Mouse (Mus musculus): Measurements from ENCODE around the gene Tmem63c. TPM values are rescaled to one million over a fixed set of nuclear protein-coding genes. Genes with fewer than 3 reads are reported as not detected.

The Tmem63c gene
- polyA plus RNA-seq, 1 experiment from 2014 or later: 0.25 TPM

DNA sequence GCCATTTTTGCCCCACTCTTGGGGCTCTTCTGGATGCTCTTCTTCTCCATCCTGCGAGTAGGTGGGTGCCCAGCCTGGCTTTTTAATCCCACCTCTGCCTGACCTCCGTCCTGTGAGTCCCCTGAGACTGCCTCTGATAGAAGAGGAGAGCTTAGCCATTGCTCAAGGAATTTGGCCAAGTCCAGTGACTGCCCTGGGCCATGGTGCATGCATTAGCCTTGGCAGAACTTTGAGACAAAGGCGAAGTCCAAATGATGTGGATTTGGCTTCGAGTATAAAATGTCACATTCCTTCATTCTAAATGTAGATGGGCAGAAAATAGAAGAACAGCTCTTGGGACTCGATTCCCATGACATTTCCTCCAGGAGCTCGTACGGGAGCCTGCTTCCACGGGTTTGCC is 61.7 kb downstream of the Tmem63c start:
- WGBS: 79% methylated on average over 8 of the region's 8 CpGs
- DNase-seq (ENCODE audit: low spot score): no peak
- Histone ChIP-seq H3K4me3 (no peak overlapping the region), H3K9me3 (no peaks in the 10 kb centered on the region), H3K4me1 (no peaks in the 10 kb centered on the region), H3K27ac (replicated peaks) (no peak overlapping the region), H3K36me3 (replicated peaks) (no peaks in the 10 kb centered on the region), H3K27me3 (replicated peaks; ENCODE audit: low read depth, poor library complexity, severe bottlenecking) (no peaks in the 10 kb centered on the region)

- Histone ChIP-seq H3K9me3 (no peaks in the 10 kb centered on the region), H3K27ac (replicated peaks) (no peak overlapping the region), H3K4me1 (no peaks in the 10 kb centered on the region), H3K4me3 (no peak overlapping the region), H3K36me3 (replicated peaks) (no peaks in the 10 kb centered on the region), H3K27me3 (replicated peaks; ENCODE audit: low read depth, poor library complexity, severe bottlenecking) (no peaks in the 10 kb centered on the region)
- 64% methylated on average over 7 of the region's 7 CpGs for WGBS
- DNase-seq (ENCODE audit: low spot score): no peak
Observed at GRCm38 (mm10) chr12:87087236-87087635, 66.1 kb downstream of the Tmem63c start.

DNA sequence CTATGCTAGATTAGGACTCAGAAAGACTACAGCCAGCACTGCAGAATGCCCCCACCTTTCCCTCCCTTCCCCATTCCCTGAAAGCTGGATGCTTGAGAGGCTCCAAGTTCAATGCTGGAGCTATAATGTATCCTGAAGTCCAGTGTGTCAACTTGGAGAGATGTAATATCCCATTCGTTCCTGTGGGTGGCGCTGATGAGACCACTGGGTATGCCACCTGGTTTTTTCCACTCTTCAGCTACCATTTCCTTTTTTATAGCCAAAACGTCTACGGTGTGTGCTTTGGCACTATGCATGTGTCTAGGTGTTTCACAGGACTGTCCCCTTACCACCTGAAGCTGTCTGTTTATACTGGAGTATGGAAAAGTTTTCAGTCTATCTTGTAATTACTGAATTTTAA is 67.2 kb downstream of the Tmem63c start:
- WGBS: 39% methylated on average over 4 of the region's 4 CpGs
- no peak overlapping the region for H3K27ac ChIP-seq (replicated peaks)
- no peaks in the 10 kb centered on the region for H3K4me1 ChIP-seq
- H3K4me3 ChIP-seq: no peak overlapping the region
- no peaks in the 10 kb centered on the region for H3K27me3 ChIP-seq (replicated peaks; ENCODE audit: low read depth, poor library complexity, severe bottlenecking)
- no peak for DNase-seq (ENCODE audit: low spot score)
- no peaks in the 10 kb centered on the region for H3K9me3 ChIP-seq
- H3K36me3 ChIP-seq (replicated peaks): no peaks in the 10 kb centered on the region

- WGBS: 64% methylated on average over 4 of the region's 4 CpGs
- Histone ChIP-seq H3K4me1 (no peaks in the 10 kb centered on the region), H3K4me3 (no peak overlapping the region), H3K27ac (replicated peaks) (no peak overlapping the region), H3K9me3 (no peaks in the 10 kb centered on the region), H3K27me3 (replicated peaks; ENCODE audit: low read depth, poor library complexity, severe bottlenecking) (no peaks in the 10 kb centered on the region), H3K36me3 (replicated peaks) (no peaks in the 10 kb centered on the region)
- no peak for DNase-seq (ENCODE audit: low spot score)
Observed at GRCm38 (mm10) chr12:87089255-87089654, 68.1 kb downstream of the Tmem63c start.

GRCm38 (mm10) chr12:87089701-87090100 is 68.6 kb downstream of the Tmem63c start:
- WGBS: 77% methylated on average over 2 of the region's 2 CpGs
- H3K36me3 ChIP-seq (replicated peaks): no peaks in the 10 kb centered on the region
- H3K4me3 ChIP-seq: no peak overlapping the region
- H3K27ac ChIP-seq (replicated peaks): no peak overlapping the region
- no peaks in the 10 kb centered on the region for H3K27me3 ChIP-seq (replicated peaks; ENCODE audit: low read depth, poor library complexity, severe bottlenecking)
- no peaks in the 10 kb centered on the region for H3K9me3 ChIP-seq
- DNase-seq (ENCODE audit: low spot score): no peak
- H3K4me1 ChIP-seq: no peaks in the 10 kb centered on the region

DNA sequence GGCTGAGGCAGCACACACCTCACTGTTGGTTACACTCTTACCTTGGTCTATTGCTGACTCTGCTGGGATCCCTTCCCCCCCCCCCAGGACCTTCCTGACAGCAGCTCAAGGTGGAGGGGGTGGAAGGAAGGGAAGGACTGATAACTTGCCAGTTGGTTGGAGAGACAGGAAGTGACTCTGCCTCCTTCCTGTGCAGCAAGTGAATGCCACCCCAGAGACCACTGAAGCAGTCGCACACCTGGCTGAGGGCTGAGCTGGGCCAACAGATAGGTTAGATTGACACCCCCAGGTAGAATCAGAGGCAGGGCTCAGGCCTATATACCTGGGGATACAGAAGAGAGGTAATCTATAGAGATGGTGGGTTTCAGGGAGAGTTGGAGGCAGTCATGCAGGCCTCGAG is 70.8 kb downstream of the Tmem63c start:
- H3K27ac ChIP-seq (replicated peaks): no peak overlapping the region
- no peak for DNase-seq (ENCODE audit: low spot score)
- no peaks in the 10 kb centered on the region for H3K27me3 ChIP-seq (replicated peaks; ENCODE audit: low read depth, poor library complexity, severe bottlenecking)
- 89% methylated on average over 2 of the region's 2 CpGs for WGBS
- no peaks in the 10 kb centered on the region for H3K9me3 ChIP-seq
- H3K4me1 ChIP-seq: no peaks in the 10 kb centered on the region
- no peaks in the 10 kb centered on the region for H3K36me3 ChIP-seq (replicated peaks)
- H3K4me3 ChIP-seq: no peak overlapping the region

DNA sequence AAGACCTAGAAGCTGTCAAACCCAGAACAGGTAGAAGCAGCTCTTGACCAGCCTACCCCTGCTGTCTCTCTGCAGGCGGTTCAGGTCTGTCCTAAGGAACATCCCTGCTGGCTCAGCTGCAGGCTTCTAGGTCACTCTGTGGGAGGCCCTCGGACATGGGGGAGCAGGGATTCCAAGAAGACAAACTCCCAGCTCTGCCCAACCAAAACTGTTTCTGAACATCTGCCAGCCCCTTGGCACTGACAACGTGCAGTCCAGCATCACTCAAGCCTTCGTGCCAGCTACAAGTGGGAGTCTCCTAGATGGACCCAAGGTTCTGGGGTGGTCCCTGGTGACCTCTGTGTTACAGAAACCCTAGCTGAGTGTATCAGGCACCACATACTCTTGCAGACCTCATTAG is 72.1 kb downstream of the Tmem63c start:
- DNase-seq (ENCODE audit: low spot score): no peak
- 71% methylated on average over 4 of the region's 4 CpGs for WGBS
- no peak overlapping the region for H3K27ac ChIP-seq (replicated peaks)
- no peak overlapping the region for H3K4me3 ChIP-seq
- 0 out of 2 replicates have a peak, but pooled peaks cover 5% of the 10 kb centered on the region for H3K27me3 ChIP-seq (replicated peaks; ENCODE audit: low read depth, poor library complexity, severe bottlenecking)
- no peaks in the 10 kb centered on the region for H3K9me3 ChIP-seq
- H3K4me1 ChIP-seq: no peaks in the 10 kb centered on the region
- no peaks in the 10 kb centered on the region for H3K36me3 ChIP-seq (replicated peaks)

DNA sequence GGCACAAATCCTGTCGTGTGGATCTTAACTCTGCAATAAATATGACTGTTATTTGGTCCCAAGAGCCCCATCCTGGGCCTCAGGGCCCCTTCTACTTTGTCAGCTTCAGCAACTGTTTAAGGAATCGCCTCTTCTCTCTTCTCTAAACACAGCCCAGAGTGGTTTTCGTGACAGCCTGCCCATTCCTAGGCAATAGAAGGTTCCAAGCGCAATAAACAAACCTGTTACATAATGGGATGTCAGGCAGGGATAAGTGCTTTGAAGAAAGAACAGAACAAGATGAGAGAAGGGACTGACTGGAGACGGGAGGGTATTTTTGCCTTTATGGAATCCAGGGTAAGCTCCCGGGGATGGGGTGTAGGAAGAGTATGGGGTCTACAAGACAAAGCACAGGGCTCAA is 72.5 kb downstream of the Tmem63c start:
- H3K27me3 ChIP-seq (replicated peaks; ENCODE audit: low read depth, poor library complexity, severe bottlenecking): 0 out of 2 replicates have a peak, but pooled peaks cover 9% of the 10 kb centered on the region
- 81% methylated on average over 6 of the region's 6 CpGs for WGBS
- H3K4me3 ChIP-seq: no peak overlapping the region
- H3K36me3 ChIP-seq (replicated peaks): no peaks in the 10 kb centered on the region
- no peak for DNase-seq (ENCODE audit: low spot score)
- H3K4me1 ChIP-seq: no peaks in the 10 kb centered on the region
- H3K9me3 ChIP-seq: no peaks in the 10 kb centered on the region
- H3K27ac ChIP-seq (replicated peaks): no peak overlapping the region

- Histone ChIP-seq H3K9me3 (no peaks in the 10 kb centered on the region), H3K4me3 (no peak overlapping the region), H3K27me3 (replicated peaks; ENCODE audit: low read depth, poor library complexity, severe bottlenecking) (peaks cover 61% of the 10 kb centered on the region), H3K4me1 (peaks cover 12% of the 10 kb centered on the region), H3K36me3 (replicated peaks) (no peaks in the 10 kb centered on the region), H3K27ac (replicated peaks) (no peak overlapping the region)
- DNase-seq (ENCODE audit: low spot score): no peak
- 88% methylated on average over 4 of the region's 4 CpGs for whole genome bisulfite sequencing
Observed at GRCm38 (mm10) chr12:87100331-87100730, 79.2 kb downstream of the Tmem63c start.

DNA sequence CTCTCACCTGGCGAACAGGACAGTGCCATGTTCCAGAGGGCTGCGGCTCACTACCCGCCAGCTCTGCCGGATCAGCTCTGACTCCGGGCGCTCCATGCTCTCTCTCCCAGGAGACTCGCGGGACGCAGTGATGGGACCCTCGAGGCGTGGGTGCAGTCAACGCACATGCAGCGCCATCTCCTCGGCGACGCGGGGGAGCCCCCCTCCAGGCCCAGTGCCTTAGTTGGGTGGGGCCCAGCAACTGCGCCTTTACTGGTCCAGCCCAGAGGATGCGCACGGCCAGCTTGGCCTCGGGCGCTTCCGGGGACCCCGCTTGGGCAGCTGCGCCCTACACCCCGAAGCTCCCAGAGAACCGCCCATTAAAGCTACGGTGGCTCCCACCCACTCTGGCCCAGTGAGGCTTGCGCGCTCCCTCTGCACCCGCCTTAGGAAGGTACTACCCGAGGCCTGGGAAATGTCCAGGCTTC is 81.1 kb downstream of the Tmem63c start, which contains the start of gene Ngb:
Gene Ngb, minus strand, starts transcription at position 375 of the 467 bp plus-strand sequence.
- 2% methylated on average over 32 of the region's 32 CpGs for WGBS
- no peaks in the 10 kb centered on the region for H3K36me3 ChIP-seq (replicated peaks)
- peak; percentile 12 for DNase-seq (ENCODE audit: low spot score)
- peak within 1 kb of the TSS; percentile 48 for H3K4me3 ChIP-seq
- H3K9me3 ChIP-seq: no peaks in the 10 kb centered on the region
- H3K4me1 ChIP-seq: peaks cover 13% of the 10 kb centered on the region
- no peak within 1 kb of the TSS for H3K27ac ChIP-seq (replicated peaks)
- peaks cover 61% of the 10 kb centered on the region for H3K27me3 ChIP-seq (replicated peaks; ENCODE audit: low read depth, poor library complexity, severe bottlenecking)

DNA sequence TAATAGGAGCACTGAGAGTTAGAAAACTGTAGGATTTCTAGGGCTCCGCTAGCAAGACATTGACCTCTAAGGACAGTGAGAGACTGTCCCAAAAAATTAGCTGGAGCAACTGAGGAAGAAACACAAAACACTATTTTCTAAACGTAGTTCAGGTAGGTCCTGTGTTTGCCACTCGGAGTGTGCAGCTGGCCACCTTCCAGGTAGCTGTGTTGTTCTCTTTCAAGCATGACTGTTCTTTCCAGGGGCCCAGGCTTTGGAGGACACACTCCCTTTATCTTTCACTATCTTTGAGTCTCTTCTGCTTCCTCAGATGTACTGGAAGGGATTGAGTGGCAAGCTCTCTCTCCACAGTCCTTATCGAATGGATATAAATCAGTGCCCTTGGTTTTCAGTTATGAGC is 82.3 kb downstream of the Tmem63c start:
- Histone ChIP-seq H3K4me3 (no peak overlapping the region), H3K27ac (replicated peaks) (no peak overlapping the region), H3K4me1 (peaks cover 17% of the 10 kb centered on the region), H3K27me3 (replicated peaks; ENCODE audit: low read depth, poor library complexity, severe bottlenecking) (peaks cover 54% of the 10 kb centered on the region), H3K9me3 (no peaks in the 10 kb centered on the region), H3K36me3 (replicated peaks) (peaks cover 3% of the 10 kb centered on the region)
- DNase-seq (ENCODE audit: low spot score): no peak
- WGBS: 90% methylated on average over 4 of the region's 4 CpGs

GRCm38 (mm10) chr12:87104796-87105195 is 83.7 kb downstream of the Tmem63c start:
- H3K27ac ChIP-seq (replicated peaks): no peak overlapping the region
- peaks cover 43% of the 10 kb centered on the region for H3K27me3 ChIP-seq (replicated peaks; ENCODE audit: low read depth, poor library complexity, severe bottlenecking)
- WGBS: 89% methylated on average over 4 of the region's 4 CpGs
- DNase-seq (ENCODE audit: low spot score): no peak
- no peaks in the 10 kb centered on the region for H3K9me3 ChIP-seq
- no peak overlapping the region for H3K4me3 ChIP-seq
- H3K36me3 ChIP-seq (replicated peaks): peaks cover 15% of the 10 kb centered on the region
- H3K4me1 ChIP-seq: peaks cover 17% of the 10 kb centered on the region

- H3K27ac ChIP-seq (replicated peaks): no peak overlapping the region
- peaks cover 5% of the 10 kb centered on the region for H3K4me1 ChIP-seq
- peaks cover 36% of the 10 kb centered on the region for H3K36me3 ChIP-seq (replicated peaks)
- peaks cover 17% of the 10 kb centered on the region for H3K27me3 ChIP-seq (replicated peaks; ENCODE audit: low read depth, poor library complexity, severe bottlenecking)
- no peaks in the 10 kb centered on the region for H3K9me3 ChIP-seq
- WGBS: 39% methylated on average over 3 of the region's 3 CpGs
- no peak overlapping the region for H3K4me3 ChIP-seq
- DNase-seq (ENCODE audit: low spot score): no peak
Observed at GRCm38 (mm10) chr12:87107357-87107977, 86.3 kb downstream of the Tmem63c start.

All from embryonic facial prominence, embryonic 10.5 days (tissue).